Mouse (Mus musculus): ENCODE measurements at regions not wholly inside any gene's neighbourhood (a gene's known extent, or its start where the extent isn't known, plus 50 kb on each side); places are given as distances from the start of the nearest gene placed in this dataset.

GRCm38 (mm10) chrX:142540264-142540663, 140.9 kb upstream of the Tmem164 start:
- in situ Hi-C loops (cut with MboI), result loop anchor here (25.0 kb wide), 1 partner anchor 153 kb away; the partner anchor contains the start of gene Acsl4

- in situ Hi-C loops (cut with MboI), result loop anchor here (10.0 kb wide), 1 partner anchor 243 kb away; no protein-coding TSS in a partner anchor
Measured at GRCm38 (mm10) chrX:142552196-142552595, 129.0 kb upstream of the Tmem164 start.

DNA sequence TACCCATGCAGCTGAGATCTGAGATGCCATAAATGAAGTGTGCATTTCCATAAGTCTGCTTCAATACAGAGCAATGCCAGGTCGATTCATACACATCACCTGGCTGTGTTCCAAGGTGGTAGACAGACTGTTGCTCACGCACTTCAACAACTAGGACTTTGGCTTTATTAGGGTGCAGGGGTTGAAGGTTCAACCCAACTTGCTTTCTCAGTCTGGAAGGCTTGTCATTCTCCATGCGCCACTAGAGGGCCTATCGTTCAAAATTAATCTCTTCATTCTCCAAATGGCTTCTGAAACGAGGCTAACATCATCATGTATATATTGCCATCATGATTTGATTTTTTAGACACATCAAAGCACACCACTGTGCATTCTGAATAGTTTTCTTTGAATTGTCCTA, 127.0 kb upstream of the Tmem164 start:
- in situ Hi-C loops (cut with MboI), result loop anchor here (10.0 kb wide), 1 partner anchor 241 kb away; no protein-coding TSS in a partner anchor

DNA sequence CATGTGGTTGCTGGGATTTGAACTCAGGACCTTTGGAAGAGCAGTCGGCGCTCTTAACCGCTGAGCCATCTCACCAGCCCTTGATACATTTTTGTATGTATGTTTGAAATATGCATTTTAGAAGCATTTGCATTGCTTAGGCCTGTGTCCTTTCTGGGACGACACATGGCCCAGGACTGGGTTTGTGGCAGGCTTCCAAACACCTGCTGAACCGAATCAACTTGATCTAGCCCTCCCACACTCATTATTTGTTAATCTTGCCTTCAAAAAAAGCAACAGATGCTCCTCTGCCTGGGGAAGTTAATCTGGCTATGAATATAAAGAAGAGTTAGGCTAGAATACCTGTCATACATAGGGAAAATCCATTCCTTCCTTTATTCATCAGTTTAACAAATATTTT, 123.7 kb upstream of the Tmem164 start:
- in situ Hi-C loops (cut with MboI), result loop anchor here (10.0 kb wide), 1 partner anchor 237 kb away; no protein-coding TSS in a partner anchor

DNA sequence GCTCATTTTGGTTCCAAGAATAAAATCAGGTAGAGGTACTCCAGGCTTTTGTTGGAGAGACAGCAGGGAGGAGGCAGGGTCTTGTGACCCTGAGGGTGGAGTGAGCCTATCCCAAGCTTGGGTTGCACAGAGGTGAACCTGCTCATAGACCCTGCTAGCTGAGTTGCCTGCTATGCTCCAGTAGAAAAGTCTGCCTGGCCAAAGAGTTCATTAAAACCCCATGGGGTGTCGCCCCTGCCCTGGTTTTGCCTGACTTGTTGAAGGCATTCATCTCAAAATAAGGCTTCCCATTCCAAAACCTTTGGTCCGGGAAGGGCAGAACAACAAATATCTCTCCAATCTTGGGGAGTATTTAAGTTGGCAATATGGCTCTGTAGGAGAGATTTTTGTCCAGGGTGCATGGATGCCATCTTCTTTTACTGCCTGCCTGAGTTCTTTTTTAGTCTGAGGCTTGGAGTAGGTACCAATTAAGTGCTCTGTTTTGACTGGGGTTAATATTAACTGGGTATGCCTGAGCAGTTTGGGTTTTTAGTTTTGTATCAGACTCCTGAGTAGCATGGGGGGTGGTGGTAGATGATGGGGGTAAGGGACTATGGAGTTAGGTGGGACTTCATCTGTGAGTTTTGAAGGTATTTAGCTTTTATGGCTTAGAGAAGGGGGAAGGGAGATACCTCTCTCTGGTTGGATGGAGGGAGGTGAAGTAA, 120.8 kb upstream of the Tmem164 start:
- in situ Hi-C loops (cut with MboI), result no loop called here

- in situ Hi-C loops (cut with MboI), result no loop called here
Measured at GRCm38 (mm10) chrX:142561788-142562187, 119.4 kb upstream of the Tmem164 start.

DNA sequence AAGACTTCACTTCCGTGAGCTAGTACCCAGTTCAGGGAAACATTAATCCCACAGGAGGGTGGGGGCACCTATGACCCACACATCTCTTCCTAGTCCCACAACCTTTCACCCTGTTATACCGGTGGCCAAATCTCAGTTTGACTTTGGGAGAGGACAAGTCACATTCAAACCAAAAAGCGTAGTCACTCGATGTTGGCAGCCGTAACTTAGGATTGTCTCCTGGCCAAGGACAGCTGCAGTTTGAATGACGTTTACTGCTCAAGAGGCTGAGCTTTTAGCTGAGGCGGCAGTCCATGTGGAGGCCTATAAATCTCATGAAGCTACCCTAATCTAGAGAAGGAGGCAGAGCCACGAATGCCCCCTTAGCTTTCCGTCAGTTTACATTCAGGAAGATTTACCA, 117.0 kb upstream of the Tmem164 start:
- in situ Hi-C loops (cut with MboI), result no loop called here

DNA sequence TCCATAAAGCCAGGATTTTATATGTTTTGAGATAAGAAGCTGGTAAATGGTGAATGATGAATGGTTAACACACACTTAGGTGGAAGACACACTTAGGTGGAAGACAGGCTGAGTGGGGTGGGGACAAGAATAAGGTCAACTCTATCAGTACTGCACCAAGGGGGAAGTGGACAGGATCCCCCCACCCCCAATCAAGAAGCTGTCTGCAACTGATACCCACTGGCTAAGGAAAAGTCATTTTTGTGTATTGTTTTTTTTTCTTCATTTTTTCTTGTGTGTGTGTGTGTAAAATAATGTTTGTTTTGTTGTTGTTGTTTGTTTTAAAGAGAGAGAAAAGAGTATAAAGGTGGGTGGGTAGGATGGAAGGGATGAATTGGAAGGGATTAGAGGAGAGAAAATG, 109.4 kb upstream of the Tmem164 start:
- in situ Hi-C loops (cut with MboI), result no loop called here

DNA sequence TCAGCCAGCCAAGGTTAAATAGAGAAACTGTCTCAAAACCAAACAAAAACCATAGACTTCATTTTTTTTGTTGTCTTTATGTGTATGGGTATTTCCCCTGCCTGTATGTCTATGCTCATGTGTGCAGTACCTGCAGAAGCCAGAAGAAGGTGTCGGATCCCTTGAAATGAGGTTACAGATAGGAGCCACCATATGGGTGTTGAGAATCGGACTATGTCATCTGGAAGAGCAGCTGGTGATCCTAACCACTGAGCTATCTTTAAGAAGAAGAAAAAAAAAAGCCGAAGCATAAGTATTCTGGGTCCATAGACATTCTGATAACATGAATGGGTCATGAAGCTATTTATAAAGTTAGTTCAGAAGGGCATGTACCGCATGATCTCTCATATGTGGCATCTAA, 107.2 kb upstream of the Tmem164 start:
- in situ Hi-C loops (cut with MboI), result no loop called here

DNA sequence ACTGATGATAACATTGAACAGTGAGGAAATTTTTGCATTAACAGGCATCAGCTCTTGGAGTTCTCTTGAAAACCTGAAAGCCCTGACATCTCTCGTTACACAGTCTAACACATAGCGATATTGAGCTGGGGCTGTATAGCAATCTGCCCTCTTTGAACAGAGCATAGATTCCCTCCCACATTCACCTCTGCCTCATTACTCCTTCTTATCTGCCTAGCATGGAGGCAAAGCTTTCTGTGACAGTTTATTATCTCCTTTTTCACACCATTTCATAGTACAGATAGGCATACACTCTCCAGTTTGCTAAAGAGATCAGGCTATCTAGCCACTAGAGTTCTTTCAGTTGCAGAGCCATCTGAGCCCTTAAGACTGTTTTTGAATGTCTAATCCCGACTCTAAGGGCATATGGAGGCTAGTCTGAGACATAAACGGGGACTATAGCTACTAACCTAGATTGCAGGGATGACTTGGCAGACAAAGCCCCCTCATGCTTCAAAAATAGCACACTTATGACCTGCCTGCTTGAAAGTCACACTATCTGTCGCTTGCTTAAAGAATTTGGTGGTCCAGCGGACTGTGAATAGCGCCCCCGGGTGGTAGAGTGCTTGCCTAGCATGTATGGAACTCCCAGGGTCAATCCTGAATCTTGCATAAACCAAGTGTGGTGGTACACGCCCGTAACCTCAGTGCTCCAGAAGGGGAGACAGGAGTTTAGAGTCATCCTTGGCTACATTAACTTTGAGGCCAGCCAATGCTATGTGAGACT, 106.1 kb upstream of the Tmem164 start:
- in situ Hi-C loops (cut with MboI), result no loop called here

GRCm38 (mm10) chrX:142576127-142576526, 105.1 kb upstream of the Tmem164 start:
- in situ Hi-C loops (cut with MboI), result no loop called here

DNA sequence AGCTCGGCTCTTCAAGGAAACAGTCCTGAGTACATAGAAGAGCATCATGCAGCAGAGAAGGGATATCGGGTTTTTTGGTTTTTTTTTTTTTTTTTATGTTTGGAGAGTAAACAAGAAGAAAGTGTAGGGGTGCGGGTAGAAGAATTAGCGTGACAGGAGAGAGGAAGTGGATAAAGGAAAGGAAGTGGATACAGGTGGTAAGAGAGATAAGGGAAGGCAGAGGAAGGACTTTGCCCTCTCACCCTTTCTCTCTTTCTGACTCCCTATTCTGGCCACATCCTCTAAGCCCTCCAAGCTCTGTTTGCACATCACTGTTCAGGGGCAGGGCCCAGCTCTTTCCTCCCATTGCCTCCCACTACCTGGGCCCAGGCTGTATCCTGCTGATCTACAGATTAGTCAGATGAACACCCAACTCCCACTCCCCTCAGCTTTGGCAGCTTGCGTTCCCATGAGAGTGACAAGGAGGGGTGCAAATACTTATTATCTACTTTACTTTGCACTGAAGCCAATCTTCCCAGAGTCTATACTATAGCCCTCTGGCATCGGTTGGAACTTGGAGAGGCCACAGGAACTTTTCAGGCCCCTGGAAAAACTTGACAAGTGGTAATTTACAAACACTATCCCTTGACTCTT, 103.6 kb upstream of the Tmem164 start:
- in situ Hi-C loops (cut with MboI), result no loop called here

- in situ Hi-C loops (cut with MboI), result no loop called here
Measured at GRCm38 (mm10) chrX:142585281-142585680, 95.9 kb upstream of the Tmem164 start.

DNA sequence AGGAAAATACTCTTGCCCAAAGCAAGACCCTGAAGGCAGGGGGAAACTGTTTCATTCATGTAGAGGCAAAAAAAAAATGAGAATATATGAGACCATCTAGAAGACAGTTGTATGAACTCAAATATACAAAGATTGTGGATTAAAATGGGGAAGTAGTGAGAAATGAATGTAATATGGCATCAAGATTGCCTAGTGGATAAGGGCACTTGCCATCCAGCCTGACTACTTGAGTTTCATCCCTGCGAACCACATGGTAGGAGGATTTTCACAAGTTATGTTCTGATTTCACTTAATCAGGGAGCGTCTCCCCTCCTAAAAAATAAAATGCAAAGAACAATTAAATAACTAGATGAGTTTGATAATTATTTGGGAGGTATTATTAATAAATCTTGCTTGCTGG, 81.8 kb upstream of the Tmem164 start:
- in situ Hi-C loops (cut with MboI), result no loop called here

DNA sequence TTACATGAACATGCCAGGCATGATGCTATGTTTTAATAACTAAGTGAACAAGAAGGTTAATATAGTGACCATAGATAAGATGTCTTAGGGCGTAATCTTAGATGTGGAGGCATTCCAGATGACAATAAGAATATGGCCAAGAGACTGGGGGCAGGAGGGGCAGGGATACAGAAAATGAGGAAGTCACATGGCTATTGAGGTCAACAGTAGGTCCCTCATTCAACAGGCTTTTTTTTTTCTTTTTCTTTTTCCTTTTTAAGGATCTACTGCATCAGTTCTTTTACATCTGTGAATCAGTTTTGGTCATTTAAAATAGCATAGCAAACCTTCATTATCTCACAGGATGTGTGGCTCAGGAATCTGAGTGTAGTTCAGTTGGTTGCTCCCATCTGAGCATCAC, 80.4 kb upstream of the Tmem164 start:
- in situ Hi-C loops (cut with MboI), result no loop called here

DNA sequence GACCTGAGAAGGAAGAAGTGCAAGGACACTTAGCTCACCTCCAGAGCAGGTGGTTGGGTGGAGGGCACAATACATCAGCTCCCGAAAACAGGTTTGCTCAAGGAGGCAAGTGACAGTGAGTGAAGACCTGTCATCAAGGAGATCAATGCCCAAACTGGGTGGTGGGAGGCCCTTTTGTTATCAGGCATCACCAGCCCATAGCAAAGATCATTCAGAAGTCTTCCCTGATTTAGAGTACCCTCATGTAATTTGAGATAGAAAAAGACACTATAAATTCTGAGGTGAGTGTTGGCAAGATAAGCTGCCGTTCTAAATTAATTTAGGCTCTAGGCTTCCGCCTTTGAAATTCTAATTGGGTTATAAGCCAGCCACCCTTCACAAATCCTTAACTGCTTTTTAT, 76.1 kb upstream of the Tmem164 start:
- in situ Hi-C loops (cut with MboI), result no loop called here

DNA sequence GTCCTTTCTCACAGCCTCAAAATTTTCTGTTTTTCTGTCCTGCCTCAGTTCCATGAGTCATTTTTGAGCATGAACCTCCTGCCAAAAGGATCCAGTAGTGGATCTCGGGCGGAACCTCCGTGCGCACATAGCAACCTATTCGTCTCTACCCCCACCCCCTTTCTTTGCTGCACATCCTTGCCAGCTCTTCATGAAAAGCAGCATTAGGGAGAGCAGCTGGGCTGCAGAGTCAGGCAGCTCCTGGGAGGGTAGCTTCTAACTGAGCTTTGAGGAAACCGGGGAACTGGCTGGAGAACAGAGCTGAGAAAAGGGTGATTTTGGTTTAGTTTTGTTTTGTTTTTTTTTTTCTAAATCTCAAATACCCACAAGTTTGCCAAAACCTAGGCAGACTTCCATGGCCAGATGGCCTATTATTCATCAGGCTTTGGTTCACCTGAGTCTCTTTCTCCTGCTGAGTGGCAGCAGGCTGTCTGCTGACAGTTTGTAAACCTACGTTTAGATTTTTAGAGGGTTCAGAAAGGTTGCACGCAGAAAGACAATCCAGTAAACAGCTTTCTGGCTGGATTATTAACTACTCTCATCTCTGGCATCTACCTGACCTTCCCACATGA, 74.5 kb upstream of the Tmem164 start:
- in situ Hi-C loops (cut with MboI), result no loop called here

- in situ Hi-C loops (cut with MboI), result no loop called here
Measured at GRCm38 (mm10) chrX:142616189-142616872, 64.9 kb upstream of the Tmem164 start.

GRCm38 (mm10) chrX:142618389-142618788, 62.8 kb upstream of the Tmem164 start:
- in situ Hi-C loops (cut with MboI), result no loop called here

DNA sequence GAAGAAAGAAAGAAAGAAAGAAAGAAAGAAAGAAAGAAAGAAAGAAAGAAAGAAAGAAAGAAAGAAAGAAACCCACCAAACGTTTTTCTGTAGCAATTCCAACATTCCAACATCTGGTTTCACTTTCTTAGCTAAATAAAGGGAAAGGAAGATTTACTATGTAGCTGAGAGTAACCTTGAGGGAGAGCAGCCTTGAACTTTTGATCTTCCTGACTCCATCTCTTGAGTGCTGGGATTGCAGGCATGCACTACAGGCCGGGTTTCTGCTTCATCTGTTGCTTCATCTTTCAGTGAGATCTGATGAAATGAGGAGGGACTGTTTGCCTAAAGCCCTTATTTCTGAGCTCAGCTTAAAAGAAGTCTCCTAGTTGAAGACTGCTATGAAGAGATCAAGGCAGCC, 57.8 kb upstream of the Tmem164 start:
- in situ Hi-C loops (cut with MboI), result no loop called here

DNA sequence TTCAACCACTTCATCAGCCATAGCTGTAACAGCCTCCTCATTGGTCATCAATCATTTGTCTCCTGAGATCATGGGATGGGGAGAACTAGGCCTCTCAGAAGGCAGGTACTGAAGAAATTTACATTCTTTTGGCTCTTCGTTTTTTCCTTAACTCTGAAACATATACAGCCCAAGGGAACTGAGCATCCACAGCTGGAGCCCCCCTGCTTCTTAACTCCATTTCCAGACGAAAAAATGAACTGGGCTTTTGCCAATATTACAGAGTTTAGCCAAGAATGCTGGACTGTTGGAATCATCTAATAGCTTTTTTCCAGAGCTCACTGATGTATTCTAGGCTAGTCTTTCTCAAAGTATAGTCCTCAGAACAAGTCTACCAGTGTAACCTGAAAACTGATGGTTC, 57.3 kb upstream of the Tmem164 start:
- in situ Hi-C loops (cut with MboI), result no loop called here

Data from mature B cell (primary cell).